Mouse (Mus musculus) kidney, adult 8-10 months (tissue): ENCODE results near the gene Hapln4.
A peak's percentile ranks its signal among the peaks of the same experiment; 100 is the strongest.

Source experiments
- DNase-seq, 2 experiments: peaks; one replicate each; pipeline ENCODE4 v3.0.0; 2022

Hapln4 gene

GRCm38 (mm10) chr8:70100241-70100640 is 17.0 kb downstream of the Hapln4 start:
- DNase-seq, result no peak

DNA sequence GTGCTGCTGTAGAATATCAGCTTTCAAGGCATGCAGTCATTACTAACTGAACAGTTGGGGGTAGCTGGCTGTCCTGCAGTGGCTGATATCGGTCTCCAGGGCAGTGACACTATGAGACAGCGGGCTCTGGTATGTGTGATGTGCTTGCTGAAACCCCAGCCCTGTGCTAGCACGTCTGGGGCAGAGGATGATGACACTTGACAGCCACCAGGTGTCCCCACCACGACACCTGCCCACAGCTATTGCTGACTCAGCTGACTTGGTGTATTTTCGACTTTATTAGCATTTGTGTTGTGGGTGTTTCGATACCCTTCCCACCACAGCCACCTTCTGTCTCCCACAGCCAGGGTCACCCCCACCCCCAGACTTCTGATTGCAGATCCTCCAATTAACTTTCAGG is 21.2 kb downstream of the Hapln4 start:
- peak; percentile 22 to 25 for DNase-seq

DNA sequence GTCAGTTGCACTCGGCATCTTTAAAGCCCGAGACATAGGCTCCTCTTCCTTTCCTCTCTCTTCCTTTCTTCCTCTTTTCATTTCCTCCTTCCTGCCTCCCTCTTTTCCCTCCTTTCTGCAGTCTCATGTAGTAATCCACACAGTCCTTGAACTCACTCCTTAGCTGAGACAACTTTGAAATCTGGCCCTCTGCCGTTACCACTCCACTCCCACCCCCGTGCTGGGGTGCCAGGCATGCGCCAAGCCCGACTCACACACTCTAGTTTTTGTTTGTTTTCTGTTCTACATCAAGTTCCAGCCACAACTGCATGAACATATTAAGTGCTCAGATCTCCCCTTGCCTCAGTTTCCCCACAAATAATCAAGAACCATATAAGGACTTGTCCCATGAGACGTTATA is 21.7 kb downstream of the Hapln4 start:
- no peak for DNase-seq

DNA sequence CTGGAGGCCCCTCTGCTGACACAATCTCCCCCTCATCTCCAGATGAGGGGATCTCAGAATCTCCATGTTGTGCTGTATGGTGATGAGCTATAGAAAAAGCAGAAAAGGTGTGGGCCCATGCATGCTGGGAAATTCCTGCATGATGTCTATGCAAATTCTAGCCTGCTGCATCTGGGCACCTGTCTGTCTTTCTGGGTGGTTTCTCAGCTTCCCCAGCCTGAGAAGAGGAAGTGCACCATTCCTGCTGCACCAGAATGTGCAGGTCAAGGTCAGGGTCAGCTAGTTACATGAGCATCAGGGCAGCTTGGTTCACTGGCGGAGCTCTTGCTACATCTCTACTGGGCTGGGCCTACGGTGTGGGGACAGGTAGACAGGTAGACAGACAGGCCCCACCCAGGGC is 27.2 kb downstream of the Hapln4 start:
- no peak for DNase-seq

GRCm38 (mm10) chr8:70111192-70111795 is 28.0 kb downstream of the Hapln4 start:
- DNase-seq, result no peak

DNA sequence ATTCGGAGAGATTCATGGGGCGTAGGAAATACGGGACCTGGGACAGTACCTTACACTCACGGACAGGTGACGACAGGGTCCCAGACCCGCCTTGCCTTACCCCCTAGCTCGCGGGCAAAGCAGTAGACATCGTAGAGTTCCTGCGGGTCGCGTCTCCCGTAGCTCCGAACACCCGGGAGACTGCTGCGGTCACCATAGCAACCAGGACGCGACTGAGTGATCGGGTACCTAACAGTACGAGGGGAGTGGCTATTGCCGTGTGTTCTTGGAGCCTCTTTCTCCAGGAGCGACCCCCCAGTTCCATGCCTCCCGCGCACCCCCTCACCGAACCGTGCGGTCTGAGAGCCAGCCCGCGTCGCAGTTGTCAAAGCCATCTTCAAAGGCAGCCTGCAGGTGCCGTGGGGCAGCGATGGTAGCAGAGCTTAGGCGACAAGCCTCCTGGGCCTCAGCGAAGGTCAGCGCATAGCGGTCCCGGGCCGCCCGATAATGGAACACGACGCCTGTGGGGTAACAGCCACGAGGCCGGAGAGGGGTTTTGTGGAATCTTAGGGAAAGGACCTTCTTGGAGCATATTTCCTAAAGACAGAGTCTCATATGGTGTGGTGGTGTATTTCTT is 29.3 kb downstream of the Hapln4 start:
- no peak for DNase-seq

GRCm38 (mm10) chr8:70114488-70114887 is 31.2 kb downstream of the Hapln4 start:
- DNase-seq, result no peak

DNA sequence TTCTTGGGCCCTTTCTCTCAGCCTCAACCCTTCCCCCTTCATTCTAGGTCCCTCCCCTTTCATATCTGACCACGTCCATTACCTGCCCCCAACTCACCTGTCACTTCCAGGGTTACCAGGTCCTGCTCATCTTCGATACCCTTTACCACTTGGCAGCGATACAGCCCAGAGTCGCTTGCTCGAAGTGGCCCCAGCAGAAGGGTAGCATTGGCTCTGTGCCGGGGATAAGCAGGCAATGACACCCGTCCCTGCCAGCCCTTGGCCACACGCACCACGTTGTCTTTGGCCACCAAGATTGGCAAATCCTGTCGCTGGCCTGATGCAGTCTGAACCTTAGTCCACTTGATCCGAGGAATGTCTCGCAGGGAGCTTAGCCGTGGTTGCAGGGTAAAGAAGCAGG is 31.6 kb downstream of the Hapln4 start:
- no peak for DNase-seq

GRCm38 (mm10) chr8:70117611-70118010 is 34.4 kb downstream of the Hapln4 start:
- no peak for DNase-seq

DNA sequence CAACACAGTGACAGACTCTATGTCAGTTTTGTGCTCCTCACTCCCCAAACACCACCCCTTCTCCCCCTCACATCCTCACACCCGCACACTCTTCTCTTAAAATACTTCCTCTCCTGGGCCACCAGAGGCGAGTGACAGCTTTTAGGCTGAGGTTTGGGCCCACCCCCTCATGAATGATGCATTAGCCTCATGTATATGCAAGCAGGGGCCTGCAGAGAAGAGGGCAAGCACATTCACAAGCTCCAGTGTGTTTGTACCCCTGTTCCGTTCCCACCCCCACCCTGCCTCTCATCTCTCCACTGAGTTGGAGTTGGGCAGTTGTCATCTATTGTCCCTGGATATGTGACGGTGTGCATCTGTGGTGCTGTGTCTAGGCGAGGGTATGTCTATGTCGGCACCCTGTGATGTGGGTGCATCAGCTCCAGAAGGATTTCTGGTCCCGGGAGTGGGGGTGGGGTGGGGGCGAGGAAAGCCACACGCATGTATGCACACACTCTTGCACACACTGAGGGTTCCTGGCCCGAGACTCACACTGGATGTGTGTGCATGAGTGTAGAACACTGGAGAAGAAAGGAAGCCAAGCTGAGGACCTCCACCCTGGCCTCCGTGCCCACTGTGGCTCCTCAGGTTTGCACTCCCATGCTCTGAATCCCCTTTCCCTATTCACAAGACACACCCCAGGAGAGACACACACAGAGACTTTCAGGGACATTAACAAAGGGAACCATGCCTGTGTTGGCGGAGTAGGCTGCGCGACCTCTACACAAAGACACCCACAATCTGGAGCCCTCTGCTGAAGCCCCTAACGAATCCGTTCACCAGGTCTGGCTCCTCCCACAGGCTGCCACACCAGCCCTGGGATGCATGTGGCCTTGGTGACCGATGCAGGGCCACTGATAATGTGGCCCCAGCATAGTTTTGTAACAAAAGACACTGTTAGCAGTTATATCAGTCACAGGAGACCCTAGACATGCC is 35.8 kb downstream of the Hapln4 start:
- DNase-seq, result no peak

GRCm38 (mm10) chr8:70120667-70121066 is 37.4 kb downstream of the Hapln4 start, which contains the start of gene Ncan:
Ncan (minus strand) TSS chr8:70120873.
- peak; percentile 45 to 59 for DNase-seq

DNA sequence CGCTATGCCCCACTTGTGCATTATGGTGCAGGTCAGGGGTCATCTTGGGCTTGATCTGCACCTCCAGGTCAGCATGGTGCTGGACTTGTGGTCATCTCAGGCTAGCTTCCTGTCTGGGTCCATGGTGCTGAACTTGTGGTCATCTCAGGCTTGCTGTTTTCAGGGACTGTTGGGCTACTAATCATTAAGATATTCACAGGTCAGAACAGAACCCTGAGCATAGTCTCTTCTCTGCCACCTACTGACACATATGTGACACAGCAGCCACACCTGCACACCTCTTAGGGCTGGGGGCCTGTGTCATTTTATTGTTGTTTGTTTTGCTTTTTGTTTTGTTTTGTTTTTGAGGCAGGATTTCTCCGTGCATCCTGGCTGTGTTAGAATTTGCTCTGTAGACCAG is 39.6 kb downstream of the Hapln4 start:
- peak in 1 of 2 experiments; percentile 23 for DNase-seq

GRCm38 (mm10) chr8:70124992-70125391 is 41.7 kb downstream of the Hapln4 start:
- DNase-seq, result no peak

GRCm38 (mm10) chr8:70128435-70128834 is 45.2 kb downstream of the Hapln4 start:
- peak; percentile 40 to 43 for DNase-seq

DNA sequence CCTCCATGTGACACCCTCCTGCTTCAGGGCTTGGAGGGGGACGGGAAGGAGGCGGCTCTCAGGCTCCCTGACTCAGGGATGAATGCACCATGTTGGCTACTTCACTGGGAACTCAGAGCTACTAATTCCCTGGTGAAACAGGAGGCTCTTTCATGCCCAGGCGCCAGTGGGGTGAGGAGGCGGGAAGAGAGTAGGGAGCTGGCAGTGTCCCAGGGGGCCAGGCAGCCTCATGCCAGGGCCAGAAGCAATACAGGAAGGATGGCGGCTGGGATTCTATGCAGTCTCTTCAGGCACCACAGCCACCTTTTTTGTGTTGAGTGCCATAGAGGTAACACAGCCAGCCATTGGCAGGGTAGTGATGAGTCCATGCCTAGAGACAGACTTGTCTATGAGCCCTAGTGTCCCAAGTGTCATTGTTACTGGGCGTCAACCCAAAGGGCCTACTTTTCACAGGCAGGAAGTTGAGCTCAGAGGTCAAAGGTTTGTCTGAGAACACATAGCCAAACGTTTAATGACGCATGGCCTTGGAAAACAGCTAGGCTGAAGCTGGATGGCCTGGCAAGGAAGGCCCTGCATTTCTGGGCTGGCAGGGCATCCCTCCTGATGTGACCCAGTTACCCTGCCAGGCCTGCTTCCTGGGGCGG is 46.2 kb downstream of the Hapln4 start:
- peak; percentile 47 to 67 for DNase-seq

- no peak for DNase-seq
These were observed 46.8 kb downstream of the Hapln4 start for GRCm38 (mm10) chr8:70130066-70130465.

GRCm38 (mm10) chr8:70131166-70131883 is 48.1 kb downstream of the Hapln4 start, which contains the start of gene Nr2c2ap:
Nr2c2ap (plus strand) TSS chr8:70131333.
- DNase-seq, result peak; percentile 79 to 86

DNA sequence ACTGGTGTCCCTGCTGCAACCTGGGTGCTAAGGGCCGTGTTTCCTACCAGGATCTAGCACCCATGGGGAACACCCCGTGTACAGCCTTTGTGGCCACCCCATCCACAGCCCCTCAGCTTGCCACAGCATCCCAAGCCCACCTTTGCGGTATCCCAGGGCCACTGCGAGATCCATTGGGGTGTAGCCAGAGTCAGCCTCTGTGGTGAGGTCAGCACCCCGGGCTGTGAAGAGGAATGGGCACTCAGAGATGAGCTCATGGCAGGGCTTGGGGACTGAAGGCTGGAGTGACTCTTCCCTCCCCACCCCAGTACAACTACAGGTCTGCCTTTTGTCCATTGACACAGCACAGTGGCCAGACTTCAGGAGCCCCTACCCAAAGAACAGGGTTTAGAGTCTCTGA is 50.8 kb downstream of the Hapln4 start:
- no peak for DNase-seq

DNA sequence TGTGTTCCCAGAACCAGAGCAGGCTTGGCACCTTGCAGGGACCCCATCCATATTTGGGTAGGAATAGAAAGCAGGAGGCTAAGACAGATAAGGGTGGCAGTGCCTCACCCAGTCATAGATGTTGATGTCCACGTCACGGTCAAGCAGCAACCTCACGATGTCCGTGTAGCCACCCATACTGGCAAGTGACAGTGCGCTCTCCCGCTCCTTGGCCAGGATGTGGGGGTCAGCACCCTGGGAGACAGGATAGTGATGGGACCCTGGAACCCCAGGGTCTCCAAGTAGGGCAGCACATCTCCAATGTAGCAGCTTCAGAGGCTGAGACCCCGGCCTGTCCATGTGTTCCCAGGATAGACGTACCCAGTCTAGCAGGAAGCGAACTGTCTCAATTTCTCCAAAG is 51.7 kb downstream of the Hapln4 start:
- no peak for DNase-seq

DNA sequence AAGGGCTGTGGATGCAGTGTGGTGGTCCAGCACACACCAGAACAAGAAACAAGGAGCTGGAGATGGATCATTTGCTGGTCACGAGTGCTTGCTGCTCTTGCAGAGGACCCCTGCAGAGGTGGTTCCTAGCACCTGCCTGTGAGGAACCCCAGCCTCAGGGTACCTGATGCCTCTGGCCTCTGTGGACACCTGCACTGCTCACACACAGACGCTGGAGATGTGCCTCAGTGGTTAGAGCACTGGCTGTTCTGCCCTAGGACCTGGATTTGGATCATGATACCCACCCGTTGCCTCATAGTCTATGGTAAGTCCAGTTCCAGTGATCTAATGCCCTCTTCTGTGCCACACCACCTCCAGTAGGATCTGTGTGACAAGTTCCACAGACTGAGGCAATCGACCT is 53.3 kb downstream of the Hapln4 start:
- no peak for DNase-seq

DNA sequence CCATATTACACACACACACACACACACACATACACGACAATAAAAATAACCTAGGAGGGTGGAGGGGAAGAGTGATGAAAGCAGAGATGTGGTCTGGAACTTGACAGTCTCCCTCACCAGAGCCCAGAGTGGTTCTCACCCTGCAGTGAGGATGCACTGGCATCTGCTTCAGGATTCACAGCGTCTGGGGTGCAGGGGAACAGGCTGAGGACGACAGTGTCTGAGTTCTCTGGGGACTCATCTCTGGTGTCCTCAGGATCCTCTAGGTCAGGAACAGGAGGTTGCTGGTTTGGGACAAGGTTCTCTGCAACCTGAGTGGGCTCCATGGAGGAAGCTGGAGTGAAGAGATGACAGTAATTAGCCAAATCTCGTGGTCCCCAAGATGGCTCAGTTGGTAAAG is 54.6 kb downstream of the Hapln4 start:
- no peak for DNase-seq
